In genomic region chr2:165131428-165131827, GRCm38 (mm10) we compare ENCODE assay signal across 23 mouse cellular contexts. TPM values are rescaled to one million over a fixed set of nuclear protein-coding genes. Genes with fewer than 3 reads are reported as not detected.
DNase-seq lines count a peak whose midpoint lies in the region; ATAC-seq lines count a peak whose summit lies in the region.
"Had no signal": no experiment of that assay in that cellular context is flagged by ENCODE, and none has a peak within 500 bp of the region (broad histone marks: within the 10 kb centered on the region; RNA-seq: fewer than 3 reads in every experiment).

No protein-coding gene starts in this region.

- no peaks in the 10 kb centered on the region for H3K27me3 ChIP-seq in hindbrain, embryonic 14.5 days (ENCODE audit: control insufficient read depth, insufficient read depth, low read length)
- H3K27me3 ChIP-seq in midbrain, embryonic 15.5 days (replicated peaks), result no peaks in the 10 kb centered on the region

- 0 out of 2 replicates have a peak overlapping the region, but pooled peaks have one; percentile 11 for H3K27ac ChIP-seq in hindbrain, embryonic 14.5 days
- H3K27ac ChIP-seq in midbrain, embryonic 15.5 days, result peak overlapping the region; percentile 37; the same call in 1 of the 2 replicates
- H3K27ac ChIP-seq: layer of hippocampus, adult 2 months; limb, embryonic 12.5 days; liver, embryonic 14.5 days had no signal

- no peak overlapping the region for H3K4me3 ChIP-seq in hindbrain, embryonic 14.5 days (replicated peaks; ENCODE audit: low read length)
- no peak overlapping the region for H3K4me3 ChIP-seq in midbrain, embryonic 15.5 days
- H3K4me3 ChIP-seq: erythroblast, embryonic 14.5 days; heart, embryonic 12.5 days; layer of hippocampus, adult 2 months; limb, embryonic 12.5 days had no signal

- no peak overlapping the region for H3K9ac ChIP-seq in hindbrain, embryonic 14.5 days
- H3K9ac ChIP-seq in midbrain, embryonic 15.5 days, result no peak overlapping the region
- H3K9ac ChIP-seq: heart, embryonic 12.5 days; liver, embryonic 14.5 days had no signal

- no peaks in the 10 kb centered on the region for H3K36me3 ChIP-seq in hindbrain, embryonic 14.5 days (replicated peaks; ENCODE audit: control insufficient read depth, insufficient read depth)
- H3K36me3 ChIP-seq in midbrain, embryonic 15.5 days (replicated peaks), result no peaks in the 10 kb centered on the region
- H3K36me3 ChIP-seq: heart, embryonic 12.5 days; limb, embryonic 12.5 days had no signal

- no peak overlapping the region for H3K4me2 ChIP-seq in hindbrain, embryonic 14.5 days (replicated peaks)
- H3K4me2 ChIP-seq in midbrain, embryonic 15.5 days, result no peak overlapping the region
- H3K4me2 ChIP-seq: heart, embryonic 12.5 days; limb, embryonic 12.5 days had no signal

- H3K9me3 ChIP-seq in hindbrain, embryonic 14.5 days (ENCODE audit: control insufficient read depth, low read length), result no peaks in the 10 kb centered on the region
- no peaks in the 10 kb centered on the region for H3K9me3 ChIP-seq in midbrain, embryonic 15.5 days
- H3K9me3 ChIP-seq: heart, embryonic 12.5 days; limb, embryonic 12.5 days had no signal

- WGBS in hindbrain, embryonic 14.5 days, result 5% methylated on average over 12 of the region's 12 CpGs
- WGBS in midbrain, embryonic 15.5 days, result 13% methylated on average over 12 of the region's 12 CpGs

- no peak for ATAC-seq in hindbrain, embryonic 14.5 days (ENCODE audit: low FRiP score)
- ATAC-seq in midbrain, embryonic 15.5 days (replicated peaks), result 0 out of 2 replicates have a peak, but pooled peaks have one; percentile 44
- ATAC-seq: lung, postnatal 0 days had no signal

- DNase-seq in Muller cell, postnatal 12 days (ENCODE audit: inconsistent ontology term), result peak; percentile 68
- peak; percentile 48 for DNase-seq in brain, adult 2 months (ENCODE audit: low read depth, low spot score)
- DNase-seq in hindbrain, embryonic 14.5 days (ENCODE audit: low spot score), result peak; percentile 55
- DNase-seq in adrenal gland, adult 18-20 months (ENCODE audit: low spot score in 2 of 2), result no peak
- no peak for DNase-seq in kidney, postnatal 4 days
- no peak for DNase-seq in adrenal gland, adult 8-10 months
- DNase-seq: cerebellum, adult 11-12 months; gastrocnemius, postnatal 36 days; kidney, adult 8-10 months; right cerebral cortex, postnatal 4 days; thymus, adult 18-20 months had no signal

- peaks cover 40% of the 10 kb centered on the region for H3K4me1 ChIP-seq in hindbrain, embryonic 14.5 days (replicated peaks; ENCODE audit: control insufficient read depth, insufficient read depth, low read length)
- peaks cover 59% of the 10 kb centered on the region for H3K4me1 ChIP-seq in midbrain, embryonic 15.5 days

RNA-seq across cellular contexts. Expression of gene 1700025C18Rik, which starts 40.9 kb away (rescaled TPM):
- not detected in 2 replicates for polyA plus RNA-seq in hindbrain, embryonic 14.5 days (2014; fragmentation: Nextera tagmentation; extraction: Ambion mirVana)
- not detected in 2 replicates for polyA plus RNA-seq in midbrain, embryonic 15.5 days (2015; fragmentation: Nextera tagmentation; extraction: Ambion mirVana)
- total RNA-seq in adrenal gland, adult 18-20 months (2021), result not detected
- not detected for total RNA-seq in adrenal gland, adult 8-10 months (2022)
- total RNA-seq: common myeloid progenitor, adult 5-6 weeks; gastrocnemius, postnatal 36 days; hematopoietic stem cell, adult 5-6 weeks; layer of hippocampus, adult 2 months; left cerebral cortex, adult 18-20 months; megakaryocyte, adult 5-6 weeks had no signal
- polyA plus RNA-seq: erythroblast, embryonic 14.5 days; frontal cortex, adult 2 months; heart, embryonic 12.5 days; limb, embryonic 12.5 days; liver, embryonic 14.5 days; lung, postnatal 0 days had no signal

Comparison
In these comparisons a context has a peak if more than half of its experiments do, and no peak if none do; other contexts are left out.
1. DNase-seq: peak in Muller cell, postnatal 12 days (single experiment), brain, adult 2 months (single experiment) and hindbrain, embryonic 14.5 days (single experiment); none in adrenal gland, adult 18-20 months (0 of 2), kidney, postnatal 4 days (0 of 2) and adrenal gland, adult 8-10 months (single experiment).